Mouse (Mus musculus): ENCODE measurements around the gene Tmem54.

The Tmem54 gene

GRCm38 (mm10) chr4:129105356-129105755, at the start of gene Tmem54:
Gene Tmem54, plus strand, starts transcription at chr4:129105548.
- DNase-seq (ENCODE audit: low spot score), result peak; percentile 87

- DNase-seq (ENCODE audit: low spot score), result no peak
Measured at GRCm38 (mm10) chr4:129055562-129055961, 49.8 kb upstream of the Tmem54 start.

- peak; percentile 96 for DNase-seq (ENCODE audit: low spot score)
Measured at GRCm38 (mm10) chr4:129057533-129058206, 47.7 kb upstream of the Tmem54 start.

- peak; percentile 37 for DNase-seq (ENCODE audit: low spot score)
Measured at GRCm38 (mm10) chr4:129058207-129059092, 46.9 kb upstream of the Tmem54 start, which contains the start of gene Rnf19b. Gene Rnf19b, plus strand, starts transcription at chr4:129058271.

- no peak for DNase-seq (ENCODE audit: low spot score)
Measured at GRCm38 (mm10) chr4:129059125-129059551, 46.2 kb upstream of the Tmem54 start.

GRCm38 (mm10) chr4:129059922-129060321, 45.4 kb upstream of the Tmem54 start:
- no peak for DNase-seq (ENCODE audit: low spot score)

GRCm38 (mm10) chr4:129061486-129061885, 43.9 kb upstream of the Tmem54 start:
- no peak for DNase-seq (ENCODE audit: low spot score)

- no peak for DNase-seq (ENCODE audit: low spot score)
Measured at GRCm38 (mm10) chr4:129062281-129063075, 42.9 kb upstream of the Tmem54 start.

- no peak for DNase-seq (ENCODE audit: low spot score)
Measured at GRCm38 (mm10) chr4:129065688-129066236, 39.6 kb upstream of the Tmem54 start.

- no peak for DNase-seq (ENCODE audit: low spot score)
Measured at GRCm38 (mm10) chr4:129067638-129068415, 37.5 kb upstream of the Tmem54 start.

- DNase-seq (ENCODE audit: low spot score), result no peak
Measured at GRCm38 (mm10) chr4:129068848-129069247, 36.5 kb upstream of the Tmem54 start.

GRCm38 (mm10) chr4:129079126-129079525, 26.2 kb upstream of the Tmem54 start:
- DNase-seq (ENCODE audit: low spot score), result no peak

GRCm38 (mm10) chr4:129081041-129081440, 24.3 kb upstream of the Tmem54 start:
- no peak for DNase-seq (ENCODE audit: low spot score)

- peak; percentile 30 for DNase-seq (ENCODE audit: low spot score)
Measured at GRCm38 (mm10) chr4:129081512-129081911, 23.8 kb upstream of the Tmem54 start.

GRCm38 (mm10) chr4:129081939-129082338, 23.4 kb upstream of the Tmem54 start:
- no peak for DNase-seq (ENCODE audit: low spot score)

- peak; percentile 83 for DNase-seq (ENCODE audit: low spot score)
Measured at GRCm38 (mm10) chr4:129082379-129083115, 22.8 kb upstream of the Tmem54 start.

- DNase-seq (ENCODE audit: low spot score), result no peak
Measured at GRCm38 (mm10) chr4:129084896-129085295, 20.5 kb upstream of the Tmem54 start.

- peak; percentile 70 for DNase-seq (ENCODE audit: low spot score)
Measured at GRCm38 (mm10) chr4:129086078-129086477, 19.3 kb upstream of the Tmem54 start.

- DNase-seq (ENCODE audit: low spot score), result no peak
Measured at GRCm38 (mm10) chr4:129087850-129088249, 17.5 kb upstream of the Tmem54 start.

GRCm38 (mm10) chr4:129095276-129095675, 10.1 kb upstream of the Tmem54 start:
- no peak for DNase-seq (ENCODE audit: low spot score)

Data from urinary bladder, postnatal 14 days (tissue).